29 mouse cellular contexts compared by ENCODE assay signal in genomic region chr10:121583016-121583415, GRCm38 (mm10). TPM values are rescaled to one million over a fixed set of nuclear protein-coding genes. Genes with fewer than 3 reads are reported as not detected.
DNase-seq lines count a peak whose midpoint lies in the region; ATAC-seq and TF ChIP-seq lines count a peak whose summit lies in the region.
"Had no signal": no experiment of that assay in that cellular context is flagged by ENCODE, and none has a peak within 500 bp of the region (broad histone marks: within the 10 kb centered on the region; RNA-seq: fewer than 3 reads in every experiment).

No protein-coding gene starts in this region.

- 0 out of 2 replicates have a peak overlapping the region, but pooled peaks have one; percentile 3 for H3K4me2 ChIP-seq in lung, embryonic 15.5 days
- H3K4me2 ChIP-seq in kidney, embryonic 16.5 days (replicated peaks; ENCODE audit: low read depth, low read length), result no peak overlapping the region
- H3K4me2 ChIP-seq in intestine, embryonic 16.5 days (ENCODE audit: low read depth, low read length), result no peak overlapping the region
- H3K4me2 ChIP-seq: heart, embryonic 11.5 days; hindbrain, embryonic 15.5 days; intestine, embryonic 15.5 days; limb, embryonic 15.5 days; liver, embryonic 15.5 days; midbrain, embryonic 13.5 days had no signal

- H3K9me3 ChIP-seq in lung, embryonic 15.5 days, result no peaks in the 10 kb centered on the region
- H3K9me3 ChIP-seq in kidney, embryonic 16.5 days (ENCODE audit: low read length), result no peaks in the 10 kb centered on the region
- no peaks in the 10 kb centered on the region for H3K9me3 ChIP-seq in intestine, embryonic 16.5 days (ENCODE audit: control insufficient read depth, low read length)
- H3K9me3 ChIP-seq: hindbrain, embryonic 15.5 days; intestine, embryonic 15.5 days; limb, embryonic 15.5 days; liver, embryonic 15.5 days; midbrain, embryonic 13.5 days had no signal

- H3K4me3 ChIP-seq in lung, embryonic 15.5 days, result no peak overlapping the region
- peak overlapping the region; percentile 13 for H3K4me3 ChIP-seq in bone marrow macrophage, adult 2 months (ENCODE audit: insufficient read depth, low read length)
- H3K4me3 ChIP-seq in kidney, embryonic 16.5 days (ENCODE audit: low read length), result no peak overlapping the region
- H3K4me3 ChIP-seq in intestine, embryonic 16.5 days (ENCODE audit: low read length), result no peak overlapping the region
- H3K4me3 ChIP-seq: hindbrain, embryonic 15.5 days; intestine, embryonic 15.5 days; layer of hippocampus, adult 2 months; limb, embryonic 15.5 days; liver, embryonic 15.5 days; midbrain, embryonic 13.5 days had no signal

- H3K36me3 ChIP-seq in lung, embryonic 15.5 days, result peaks cover 45% of the 10 kb centered on the region
- H3K36me3 ChIP-seq in kidney, embryonic 16.5 days (ENCODE audit: insufficient read depth, low read length), result peaks cover 43% of the 10 kb centered on the region
- peaks cover 26% of the 10 kb centered on the region for H3K36me3 ChIP-seq in intestine, embryonic 16.5 days (ENCODE audit: control insufficient read depth, insufficient read depth, low read length)

- WGBS in lung, embryonic 15.5 days, result 78% methylated on average over 12 of the region's 12 CpGs
- WGBS in kidney, embryonic 16.5 days, result 85% methylated on average over 12 of the region's 12 CpGs
- WGBS in intestine, embryonic 16.5 days, result 88% methylated on average over 12 of the region's 12 CpGs

- TF ChIP-seq POLR2A in bone marrow macrophage, adult 2 months (IDR thresholded peaks at IDR 0.05; ENCODE audit: borderline replicate concordance, low read depth, low read length), result no peak

- H3K27ac ChIP-seq in lung, embryonic 15.5 days, result no peak overlapping the region; the same call in 1 of the 2 replicates
- peak overlapping the region; percentile 40 for H3K27ac ChIP-seq in bone marrow macrophage, adult 2 months (ENCODE audit: insufficient read depth, low read depth, low read length)
- no peak overlapping the region for H3K27ac ChIP-seq in kidney, embryonic 16.5 days (ENCODE audit: low read length)
- no peak overlapping the region for H3K27ac ChIP-seq in intestine, embryonic 16.5 days (ENCODE audit: low read length)
- H3K27ac ChIP-seq: hindbrain, embryonic 15.5 days; intestine, embryonic 15.5 days; kidney, postnatal 0 days; layer of hippocampus, adult 2 months; limb, embryonic 15.5 days; liver, embryonic 15.5 days; midbrain, embryonic 13.5 days; stomach, postnatal 0 days had no signal

- H3K4me1 ChIP-seq in lung, embryonic 15.5 days, result peaks cover 16% of the 10 kb centered on the region
- H3K4me1 ChIP-seq in bone marrow macrophage, adult 2 months (ENCODE audit: control insufficient read depth, insufficient read depth, low read length), result peaks cover 32% of the 10 kb centered on the region
- peaks cover 12% of the 10 kb centered on the region for H3K4me1 ChIP-seq in kidney, embryonic 16.5 days (ENCODE audit: insufficient read depth, low read length)
- 0 out of 2 replicates have a peak, but pooled peaks cover 6% of the 10 kb centered on the region for H3K4me1 ChIP-seq in intestine, embryonic 16.5 days (ENCODE audit: control insufficient read depth, insufficient read depth, low read length)

- TF ChIP-seq CTCF in bone marrow macrophage, adult 2 months (IDR thresholded peaks at IDR 0.05; ENCODE audit: low read depth, low read length), result no peak

- H3K27me3 ChIP-seq in lung, embryonic 15.5 days, result no peaks in the 10 kb centered on the region
- H3K27me3 ChIP-seq in kidney, embryonic 16.5 days (ENCODE audit: insufficient read depth, low read length), result no peaks in the 10 kb centered on the region
- H3K27me3 ChIP-seq in intestine, embryonic 16.5 days (replicated peaks; ENCODE audit: control insufficient read depth, insufficient read depth, low read length), result no peaks in the 10 kb centered on the region
- H3K27me3 ChIP-seq: CH12.LX; hindbrain, embryonic 15.5 days; intestine, embryonic 15.5 days; limb, embryonic 15.5 days; liver, embryonic 15.5 days; midbrain, embryonic 13.5 days had no signal

- no peak overlapping the region for H3K9ac ChIP-seq in lung, embryonic 15.5 days
- no peak overlapping the region for H3K9ac ChIP-seq in kidney, embryonic 16.5 days (replicated peaks; ENCODE audit: low read length)
- H3K9ac ChIP-seq in intestine, embryonic 16.5 days (ENCODE audit: low read depth, low read length), result no peak overlapping the region
- H3K9ac ChIP-seq: hindbrain, embryonic 15.5 days; intestine, embryonic 15.5 days; limb, embryonic 15.5 days; liver, embryonic 15.5 days; midbrain, embryonic 13.5 days had no signal

- no peak for ATAC-seq in lung, embryonic 15.5 days (ENCODE audit: borderline replicate concordance, extremely low read depth, low FRiP score, low TSS enrichment)
- 0 out of 2 replicates have a peak, but pooled peaks have one; percentile 8 for ATAC-seq in megakaryocyte, adult 5-6 weeks (ENCODE audit: poor library complexity, severe bottlenecking)
- ATAC-seq in neutrophil, adult 5-6 weeks (ENCODE audit: extremely low read depth, insufficient number of reproducible peaks, low FRiP score, poor library complexity, severe bottlenecking), result peak; percentile 67
- no peak for ATAC-seq in kidney, embryonic 16.5 days (ENCODE audit: low FRiP score, low TSS enrichment)
- ATAC-seq in intestine, embryonic 16.5 days, result no peak
- ATAC-seq: forebrain, embryonic 16.5 days; intestine, embryonic 15.5 days; midbrain, embryonic 13.5 days had no signal

- DNase-seq in lung, postnatal 14 days, result no peak
- DNase-seq in kidney, postnatal 36 days, result no peak
- DNase-seq: adrenal gland, adult 2 months; cerebellum, postnatal 14 days; embryo, embryonic 11 days; heart, postnatal 14 days; layer of hippocampus, postnatal 36 days; lung, postnatal 4 days; right cerebral cortex, postnatal 4 days had no signal

RNA-seq across cellular contexts. Expression of gene Tbk1, which starts 3.6 kb away (rescaled TPM):
- polyA plus RNA-seq in lung, embryonic 15.5 days (2015; fragmentation: Nextera tagmentation; extraction: Ambion mirVana), result 34.4 and 36.7 TPM in 2 replicates
- 102 and 107 TPM in 2 replicates for polyA plus RNA-seq in bone marrow macrophage, adult 2 months (2012; ENCODE audit: insufficient read depth, insufficient read length, missing spikeins)
- total RNA-seq in megakaryocyte, adult 5-6 weeks (2015), result 41.2 and 43.3 TPM in 2 replicates
- 91.2 and 91.3 TPM in 2 replicates for total RNA-seq in megakaryocyte, adult 5-6 weeks (2017)
- total RNA-seq in neutrophil, adult 5-6 weeks (2017), result 133 and 134 TPM in 2 replicates
- polyA plus RNA-seq in kidney, embryonic 16.5 days (2015; fragmentation: Nextera tagmentation; extraction: Ambion mirVana), result 34.2 TPM in 2 replicates
- 36.8 and 38.2 TPM in 2 replicates for polyA plus RNA-seq in intestine, embryonic 16.5 days (2015; fragmentation: Nextera tagmentation; extraction: Ambion mirVana)

RNA-seq across cellular contexts. Expression of gene Xpot, which starts 43.1 kb away (rescaled TPM):
- polyA plus RNA-seq in lung, embryonic 15.5 days (2015; fragmentation: Nextera tagmentation; extraction: Ambion mirVana), result 48.9 and 59.7 TPM in 2 replicates
- 54.0 and 62.2 TPM in 2 replicates for polyA plus RNA-seq in bone marrow macrophage, adult 2 months (2012; ENCODE audit: insufficient read depth, insufficient read length, missing spikeins)
- total RNA-seq in megakaryocyte, adult 5-6 weeks (2015), result 29.7 and 34.3 TPM in 2 replicates
- 24.4 and 37.1 TPM in 2 replicates for total RNA-seq in megakaryocyte, adult 5-6 weeks (2017)
- 44.0 and 45.5 TPM in 2 replicates for total RNA-seq in neutrophil, adult 5-6 weeks (2017)
- polyA plus RNA-seq in kidney, embryonic 16.5 days (2015; fragmentation: Nextera tagmentation; extraction: Ambion mirVana), result 48.3 and 55.9 TPM in 2 replicates
- polyA plus RNA-seq in intestine, embryonic 16.5 days (2015; fragmentation: Nextera tagmentation; extraction: Ambion mirVana), result 36.3 and 36.6 TPM in 2 replicates

RNA-seq across cellular contexts. Expression of gene D930020B18Rik, which starts 58.4 kb away (rescaled TPM):
- polyA plus RNA-seq in lung, embryonic 15.5 days (2015; fragmentation: Nextera tagmentation; extraction: Ambion mirVana), result 0.57 and 0.72 TPM in 2 replicates
- not detected in 2 replicates for polyA plus RNA-seq in bone marrow macrophage, adult 2 months (2012; ENCODE audit: insufficient read depth, insufficient read length, missing spikeins)
- total RNA-seq in megakaryocyte, adult 5-6 weeks (2015), result not detected in 2 replicates
- total RNA-seq in megakaryocyte, adult 5-6 weeks (2017), result 0.33 TPM in 1 of 2 replicates, not detected in the other
- total RNA-seq in neutrophil, adult 5-6 weeks (2017), result not detected in 2 replicates
- polyA plus RNA-seq in kidney, embryonic 16.5 days (2015; fragmentation: Nextera tagmentation; extraction: Ambion mirVana), result 0.27 and 0.30 TPM in 2 replicates
- polyA plus RNA-seq in intestine, embryonic 16.5 days (2015; fragmentation: Nextera tagmentation; extraction: Ambion mirVana), result 0.28 and 0.36 TPM in 2 replicates
- total RNA-seq: adrenal gland, adult 2 months; CH12.LX; gastrocnemius, adult 18-20 months; heart, postnatal 14 days had no signal
- polyA plus RNA-seq: adrenal gland, adult 2 months; gonadal fat pad, adult 2 months; heart, embryonic 11.5 days; liver, embryonic 15.5 days; neural tube, embryonic 11.5 days had no signal

Comparison
In these comparisons a context has a peak if more than half of its experiments do, and no peak if none do; other contexts are left out.
1. ATAC-seq: peak in megakaryocyte, adult 5-6 weeks (single experiment) and neutrophil, adult 5-6 weeks (single experiment); none in lung, embryonic 15.5 days (single experiment), kidney, embryonic 16.5 days (single experiment) and intestine, embryonic 16.5 days (single experiment).